Mouse (Mus musculus) MEL (cell line): ENCODE results near the gene Wbp2. TPM values are rescaled to one million over a fixed set of nuclear protein-coding genes. Genes with fewer than 3 reads are reported as not detected.
A peak's percentile ranks its signal among the peaks of the same experiment; 100 is the strongest.

Source experiments
- DNase-seq: peaks from one replicate; pipeline ENCODE4 v3.0.0; 2011; ENCODE audit warnings: low read depth, low spot score
- H3K27ac ChIP-seq: 2 replicates; pipeline ENCODE4 v1.5.1; 2012; ENCODE audit warnings: low read depth, mild to moderate bottlenecking, control low read depth, low read length, moderate library complexity; ENCODE audit not compliant: control insufficient read depth
- H3K27me3 ChIP-seq, 2 experiments: fragments of 150-350 bp in 1 of 2; sonication (generic) in 1 of 2; 2 replicates each; pipeline ENCODE4 v1.6.1; 2012; ENCODE audit warnings: low read length in 2 of 2, mild to moderate bottlenecking in 2 of 2, improper control_type of control experiment in 1 of 2, moderate library complexity in 1 of 2; ENCODE audit not compliant: insufficient read depth in 2 of 2, control insufficient read depth in 1 of 2
- H3K36me3 ChIP-seq, 2 experiments: 2 replicates each; pipeline ENCODE4 v1.6.1; 2012 to 2014; ENCODE audit warnings: low read length in 2 of 2, improper control_type of control experiment in 1 of 2, inconsistent platforms in 1 of 2, mild to moderate bottlenecking in 1 of 2; ENCODE audit not compliant: insufficient read depth in 2 of 2, control insufficient read depth in 1 of 2
- H3K4me1 ChIP-seq, 2 experiments: fragments of 150-350 bp in 1 of 2; sonication (generic) in 1 of 2; 2 replicates each; pipeline ENCODE4 v1.6.1; 2012; ENCODE audit warnings: low read length in 2 of 2, improper control_type of control experiment in 1 of 2, mild to moderate bottlenecking in 1 of 2; ENCODE audit not compliant: insufficient read depth in 2 of 2, control insufficient read depth in 1 of 2
- H3K4me3 ChIP-seq, 2 experiments: fragments of 150-350 bp in 1 of 2; sonication (generic) in 1 of 2; 2 replicates each; pipeline ENCODE4 v1.5.1; 2012; ENCODE audit warnings: low read depth in 2 of 2, low read length in 2 of 2, mild to moderate bottlenecking in 2 of 2, moderate library complexity in 2 of 2, control low read depth in 1 of 2, improper control_type of control experiment in 1 of 2; ENCODE audit not compliant: control insufficient read depth in 1 of 2, insufficient read depth in 1 of 2
- H3K79me2 ChIP-seq: 2 replicates; pipeline ENCODE4 v1.6.1; 2012; ENCODE audit warnings: mild to moderate bottlenecking, low read length, moderate library complexity; ENCODE audit not compliant: control insufficient read depth, poor library complexity, insufficient read depth
- H3K9ac ChIP-seq: 2 replicates; pipeline ENCODE4 v1.6.1; 2012; ENCODE audit warnings: low read depth, mild to moderate bottlenecking, control low read depth, low read length, moderate library complexity; ENCODE audit not compliant: control insufficient read depth, poor library complexity, severe bottlenecking
- H3K9me3 ChIP-seq: fragments of 150-350 bp; sonication (generic); replicated peaks from 2 replicates; pipeline ENCODE4 v1.6.1; 2012; ENCODE audit warnings: mild to moderate bottlenecking, low read length, improper control_type of control experiment, moderate library complexity; ENCODE audit not compliant: insufficient read depth
- BHLHE40 ChIP-seq: IDR thresholded peaks from 2 replicates; pipeline ENCODE4 v1.6.1; 2012; ENCODE audit warnings: low read depth, mild to moderate bottlenecking, inconsistent platforms, low read length, improper control_type of control experiment, borderline replicate concordance
- CHD2 ChIP-seq: IDR thresholded peaks from 2 replicates; pipeline ENCODE4 v1.6.1; 2011; ENCODE audit warnings: low read length, improper control_type of control experiment
- CTCF ChIP-seq, 3 experiments: IDR thresholded peaks in 2 of 3; conservative IDR thresholded peaks in 1 of 3; 2 replicates each; pipeline ENCODE4 v1.5.1; 2011 to 2012; ENCODE audit warnings: low read length in 3 of 3, low read depth in 2 of 3, mild to moderate bottlenecking in 2 of 3, improper control_type of control experiment in 1 of 3, inconsistent platforms in 1 of 3, mixed read lengths in 1 of 3, moderate library complexity in 1 of 3; ENCODE audit not compliant: control insufficient read depth in 1 of 3, insufficient read depth in 1 of 3, poor library complexity in 1 of 3, severe bottlenecking in 1 of 3
- ELF1 ChIP-seq: IDR thresholded peaks from 2 replicates; pipeline ENCODE4 v1.6.1; 2014; ENCODE audit warnings: low read depth, mild to moderate bottlenecking, inconsistent platforms, low read length, improper control_type of control experiment, moderate library complexity
- GABPA ChIP-seq: IDR thresholded peaks from 2 replicates; pipeline ENCODE4 v1.6.1; 2012; ENCODE audit warnings: low read depth, mild to moderate bottlenecking, inconsistent platforms, low read length, improper control_type of control experiment, moderate library complexity
- GATA1 ChIP-seq: IDR thresholded peaks from 2 replicates; pipeline ENCODE4 v1.6.1; 2011; ENCODE audit warnings: low read depth, low read length, improper control_type of control experiment
- HCFC1 ChIP-seq: IDR thresholded peaks from 2 replicates; pipeline ENCODE4 v1.6.1; 2012; ENCODE audit warnings: low read depth, mild to moderate bottlenecking, inconsistent platforms, low read length, improper control_type of control experiment, moderate library complexity
- KAT2A ChIP-seq: conservative IDR thresholded peaks from 2 replicates; pipeline ENCODE4 v1.6.1; 2012; ENCODE audit warnings: low read depth, low read length, improper control_type of control experiment, inconsistent platforms
- MAZ ChIP-seq: IDR thresholded peaks from 2 replicates; pipeline ENCODE4 v1.6.1; 2012; ENCODE audit warnings: low read depth, mild to moderate bottlenecking, inconsistent platforms, low read length, improper control_type of control experiment
- MEF2A ChIP-seq: IDR thresholded peaks from 2 replicates; pipeline ENCODE4 v1.6.1; 2014; ENCODE audit warnings: low read depth, mild to moderate bottlenecking, inconsistent platforms, low read length, improper control_type of control experiment; ENCODE audit not compliant: poor library complexity, insufficient replicate concordance, severe bottlenecking; ENCODE audit errors: extremely low read depth
- MYC ChIP-seq: IDR thresholded peaks from 2 replicates; pipeline ENCODE4 v1.6.1; 2011; ENCODE audit warnings: low read depth, mild to moderate bottlenecking, low read length, improper control_type of control experiment, moderate library complexity
- NRF1 ChIP-seq: IDR thresholded peaks from 2 replicates; pipeline ENCODE4 v1.6.1; 2014; ENCODE audit warnings: low read depth, mild to moderate bottlenecking, inconsistent platforms, low read length, improper control_type of control experiment, moderate library complexity; ENCODE audit not compliant: poor library complexity, insufficient read depth, severe bottlenecking
- POLR2A ChIP-seq, 2 experiments: IDR thresholded peaks; 2 replicates each; pipeline ENCODE4 v1.6.1; 2011 to 2012; ENCODE audit warnings: low read length in 2 of 2, mild to moderate bottlenecking in 2 of 2, control low read depth in 1 of 2, improper control_type of control experiment in 1 of 2, low read depth in 1 of 2, moderate library complexity in 1 of 2; ENCODE audit not compliant: control insufficient read depth in 1 of 2, insufficient read depth in 1 of 2, poor library complexity in 1 of 2
- POLR2AphosphoS2 ChIP-seq: IDR thresholded peaks from 2 replicates; pipeline ENCODE4 v1.6.1; 2011; ENCODE audit warnings: low read length, improper control_type of control experiment
- POLR2AphosphoS5 ChIP-seq: IDR thresholded peaks from 2 replicates; pipeline ENCODE4 v1.6.1; 2012; ENCODE audit warnings: low read depth, borderline replicate concordance, mild to moderate bottlenecking, inconsistent platforms, low read length, moderate library complexity, mixed read lengths
- SMC3 ChIP-seq: IDR thresholded peaks from 2 replicates; pipeline ENCODE4 v1.6.1; 2011; ENCODE audit warnings: low read depth, low read length, improper control_type of control experiment
- TAL1 ChIP-seq: IDR thresholded peaks from 2 replicates; pipeline ENCODE4 v1.6.1; 2012; ENCODE audit warnings: mild to moderate bottlenecking, inconsistent platforms, low read length, moderate library complexity, mixed read lengths
- TBP ChIP-seq: IDR thresholded peaks from 2 replicates; pipeline ENCODE4 v1.8.0; 2011; ENCODE audit warnings: low read depth, low read length, improper control_type of control experiment
- UBTF ChIP-seq: IDR thresholded peaks from 2 replicates; pipeline ENCODE4 v1.6.1; 2012; ENCODE audit warnings: low read depth, mild to moderate bottlenecking, inconsistent platforms, low read length, improper control_type of control experiment, moderate library complexity, borderline replicate concordance; ENCODE audit not compliant: insufficient read depth
- USF1 ChIP-seq: IDR thresholded peaks from 2 replicates; pipeline ENCODE4 v1.6.1; 2014; ENCODE audit warnings: low read depth, mild to moderate bottlenecking, inconsistent platforms, low read length, improper control_type of control experiment, moderate library complexity
- USF2 ChIP-seq, 2 experiments: IDR thresholded peaks; 2 replicates each; pipeline ENCODE4 v1.6.1; 2011 to 2012; ENCODE audit warnings: improper control_type of control experiment in 2 of 2, low read length in 2 of 2, borderline replicate concordance in 1 of 2, inconsistent platforms in 1 of 2, low read depth in 1 of 2, mild to moderate bottlenecking in 1 of 2; ENCODE audit not compliant: insufficient read depth in 1 of 2
- ZC3H11A ChIP-seq: IDR thresholded peaks from 2 replicates; pipeline ENCODE4 v1.6.1; 2012; ENCODE audit warnings: low read depth, mild to moderate bottlenecking, inconsistent platforms, low read length, improper control_type of control experiment
- ZKSCAN1 ChIP-seq: IDR thresholded peaks from 2 replicates; pipeline ENCODE4 v1.6.1; 2012; ENCODE audit warnings: low read depth, mild to moderate bottlenecking, inconsistent platforms, low read length, improper control_type of control experiment, moderate library complexity
- ZMIZ1 ChIP-seq: IDR thresholded peaks from 2 replicates; pipeline ENCODE4 v1.6.1; 2012; ENCODE audit warnings: low read depth, mild to moderate bottlenecking, inconsistent platforms, low read length, improper control_type of control experiment, moderate library complexity
- ZNF384 ChIP-seq: IDR thresholded peaks from 2 replicates; pipeline ENCODE4 v1.6.1; 2012; ENCODE audit warnings: low read depth, mild to moderate bottlenecking, inconsistent platforms, low read length, improper control_type of control experiment
- polyA plus RNA-seq, 2 experiments: library from polyadenylated mRNA; stranded (reverse) in 1 of 2; unstranded in 1 of 2; fragments of >175 nt in 1 of 2; fragments of >200 nt in 1 of 2; gene quantifications; 2 replicates each; pipeline versions ENCODE4 v1.2.1 to v1.2.4; 2012; ENCODE audit warnings: low replicate concordance in 2 of 2, low read depth in 1 of 2; ENCODE audit not compliant: insufficient read length in 2 of 2, insufficient read depth in 1 of 2, missing spikeins in 1 of 2
- total RNA-seq: library from RNA; depleted of rRNA; stranded (reverse); fragments of 300-350 nt; gene quantifications from 2 replicates; pipeline ENCODE4 v1.2.3, GENCODE M21; 2012

Wbp2 gene
- total and polyA plus RNA-seq, 3 experiments, result 16.5 to 75.8 TPM; not detected in 1

DNA sequence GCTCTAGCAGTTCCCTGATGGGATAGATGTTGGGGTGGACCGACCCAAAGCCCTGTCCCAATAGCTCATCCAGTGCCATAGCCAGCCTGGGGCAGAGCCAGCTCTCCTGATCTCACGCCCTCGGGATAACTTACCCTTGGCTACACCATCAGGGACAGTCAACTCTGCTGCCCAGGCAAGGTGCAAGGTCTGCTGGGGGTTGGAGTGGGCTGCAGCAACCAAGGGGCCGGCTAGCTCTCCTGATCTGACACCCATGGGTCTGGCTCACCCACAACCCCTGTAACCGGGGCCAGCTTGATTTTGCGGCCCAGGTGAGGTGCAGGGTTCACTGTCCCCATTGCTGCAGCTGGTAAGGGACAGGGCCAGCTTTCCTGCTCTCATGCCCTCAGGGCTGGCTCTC lies 4.8 kb upstream of the Wbp2 start:
- Histone ChIP-seq H3K9me3 (no peaks in the 10 kb centered on the region), H3K36me3 (peaks cover 0 to 32% of the 10 kb centered on the region in 2 experiments; a peak in 2 of 4 replicates), H3K4me3 (no peak overlapping the region), H3K79me2 (peaks cover 1% of the 10 kb centered on the region; the same call in 1 of the 2 replicates), H3K27me3 (no peaks in the 10 kb centered on the region), H3K9ac (no peak overlapping the region), H3K27ac (no peak overlapping the region), H3K4me1 (peaks cover 17 to 30% of the 10 kb centered on the region in 2 experiments)
- TF ChIP-seq ZC3H11A (no peak), ZNF384 (no peak), CHD2 (no peak), ELF1 (no peak), MAZ (no peak), CTCF (IDR thresholded peaks at IDR 0.05 in 2 of 3, conservative IDR thresholded peaks at IDR 0.05 in 1 of 3; ENCODE audit: control insufficient read depth in 1 of 3, insufficient read depth in 1 of 3, low read depth in 2 of 3, low read length in 3 of 3, poor library complexity in 1 of 3, severe bottlenecking in 1 of 3) (no peak), USF1 (no peak), KAT2A (no peak), TBP (no peak), MYC (no peak), BHLHE40 (no peak)
- DNase-seq, result no peak

DNA sequence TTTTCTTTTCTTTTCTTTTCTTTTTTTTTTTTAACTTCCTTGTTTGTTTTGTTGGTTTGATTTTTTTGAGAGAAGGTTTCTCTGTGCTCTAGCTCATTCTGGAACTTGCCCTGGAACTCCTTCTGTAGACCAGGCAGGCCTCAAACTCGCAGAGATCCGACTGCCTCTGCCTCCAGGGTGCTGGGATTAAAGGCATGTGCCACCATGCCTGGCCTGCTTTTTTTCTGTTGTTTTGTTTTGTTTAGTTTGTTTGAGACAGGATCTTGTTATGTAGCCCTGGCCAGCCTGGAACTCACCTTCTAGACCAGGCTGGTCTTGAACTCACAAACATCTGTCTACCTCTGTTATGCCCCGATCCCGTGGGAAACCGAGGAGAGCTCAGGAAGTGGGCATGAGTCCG lies 2.8 kb upstream of the Wbp2 start:
- peak overlapping the region; percentile 12 for H3K27ac ChIP-seq
- H3K4me3 ChIP-seq, result no peak overlapping the region
- H3K9me3 ChIP-seq, result no peaks in the 10 kb centered on the region
- H3K4me1 ChIP-seq, result peaks cover 12 to 38% of the 10 kb centered on the region in 2 experiments
- no peak overlapping the region for H3K9ac ChIP-seq
- peaks cover 0 to 38% of the 10 kb centered on the region in 2 experiments; a peak in 2 of 4 replicates for H3K36me3 ChIP-seq
- peaks cover 9% of the 10 kb centered on the region for H3K79me2 ChIP-seq
- TF ChIP-seq MEF2A, result no peak
- TF ChIP-seq USF2 (IDR thresholded peaks at IDR 0.05; ENCODE audit: borderline replicate concordance in 1 of 2, insufficient read depth in 1 of 2, low read depth in 1 of 2, low read length in 2 of 2), result no peak
- TF ChIP-seq SMC3, result no peak
- TF ChIP-seq ZMIZ1, result no peak
- no peak for TF ChIP-seq HCFC1
- no peak for TF ChIP-seq GATA1
- TF ChIP-seq POLR2AphosphoS5, result no peak
- no peak for TF ChIP-seq NRF1
- TF ChIP-seq ZC3H11A, result no peak
- TF ChIP-seq GABPA, result no peak
- 0 out of 2 replicates have a peak, but pooled peaks have one; percentile 50 for TF ChIP-seq UBTF
- TF ChIP-seq ZKSCAN1, result no peak
- no peak for TF ChIP-seq MAZ
- no peak for TF ChIP-seq POLR2A (IDR thresholded peaks at IDR 0.05; ENCODE audit: control insufficient read depth in 1 of 2, insufficient read depth in 1 of 2, low read depth in 1 of 2, low read length in 2 of 2, poor library complexity in 1 of 2)
- TF ChIP-seq TBP, result peak; percentile 92
- TF ChIP-seq TAL1, result no peak
- no peak for TF ChIP-seq POLR2AphosphoS2
- no peaks in the 10 kb centered on the region for H3K27me3 ChIP-seq
- no peak for DNase-seq
